ENCODE assay signal across 7 mouse cellular contexts in genomic region chr10:79726090-79726489, GRCm38 (mm10). TPM values are rescaled to one million over a fixed set of nuclear protein-coding genes. Genes with fewer than 3 reads are reported as not detected.
DNase-seq lines count a peak whose midpoint lies in the region; ATAC-seq and TF ChIP-seq lines count a peak whose summit lies in the region.

No protein-coding gene starts in this region.

- H3K9me3 ChIP-seq in midbrain, embryonic 10.5 days (replicated peaks) = no peaks in the 10 kb centered on the region
- no peaks in the 10 kb centered on the region for H3K9me3 ChIP-seq in midbrain, embryonic 16.5 days (replicated peaks; ENCODE audit: control insufficient read depth, low read length, poor library complexity, severe bottlenecking)

- peak; percentile 54 for DNase-seq in midbrain, embryonic 10.5 days (ENCODE audit: low spot score)
- DNase-seq in T-cell, adult 2 months (ENCODE audit: low spot score) = peak; percentile 57
- peak; percentile 68 for DNase-seq in gastrocnemius, adult 18-20 months (ENCODE audit: low spot score)
- no peak for DNase-seq in liver, adult 2 months (ENCODE audit: extremely low read depth, low read depth, low spot score)
- DNase-seq in retina, embryonic 14.5 days (ENCODE audit: low spot score) = peak; percentile 60
- no peak for DNase-seq in frontal cortex, postnatal 10 days (ENCODE audit: low spot score in 2 of 2)

- H3K36me3 ChIP-seq in midbrain, embryonic 10.5 days = no peaks in the 10 kb centered on the region
- H3K36me3 ChIP-seq in midbrain, embryonic 16.5 days (ENCODE audit: control insufficient read depth, insufficient read depth, low read length) = no peaks in the 10 kb centered on the region; the same call in 1 of the 2 replicates
- no peaks in the 10 kb centered on the region for H3K36me3 ChIP-seq in liver, adult 2 months (ENCODE audit: control insufficient read depth, insufficient read depth, low read length)

- 33% methylated on average over 11 of the region's 11 CpGs for WGBS in midbrain, embryonic 10.5 days
- WGBS in midbrain, embryonic 16.5 days = 26% methylated on average over 11 of the region's 11 CpGs
- WGBS in liver, adult 2 months = 37% methylated on average over 11 of the region's 11 CpGs

- H3K27ac ChIP-seq in midbrain, embryonic 10.5 days (replicated peaks) = no peak overlapping the region
- no peak overlapping the region for H3K27ac ChIP-seq in midbrain, embryonic 16.5 days (ENCODE audit: low read length)
- no peak overlapping the region for H3K27ac ChIP-seq in liver, adult 2 months (replicated peaks; ENCODE audit: insufficient read depth, low read depth, low read length)

- H3K4me3 ChIP-seq in midbrain, embryonic 10.5 days = no peak overlapping the region
- H3K4me3 ChIP-seq in midbrain, embryonic 16.5 days (ENCODE audit: low read depth, low read length) = no peak overlapping the region
- H3K4me3 ChIP-seq in liver, adult 2 months (ENCODE audit: insufficient read depth, low read depth, low read length) = no peak overlapping the region

- no peak for TF ChIP-seq POLR2A in liver, adult 2 months (IDR thresholded peaks at IDR 0.05; ENCODE audit: extremely low read depth, insufficient read depth, low read length)

- H3K4me1 ChIP-seq in midbrain, embryonic 10.5 days = peaks cover 13% of the 10 kb centered on the region; the same call in 1 of the 2 replicates
- H3K4me1 ChIP-seq in midbrain, embryonic 16.5 days (ENCODE audit: control insufficient read depth, insufficient read depth, low read length) = no peaks in the 10 kb centered on the region
- H3K4me1 ChIP-seq in liver, adult 2 months (ENCODE audit: control insufficient read depth, insufficient read depth, low read length) = no peaks in the 10 kb centered on the region

- H3K79me2 ChIP-seq in liver, adult 2 months (ENCODE audit: control insufficient read depth, insufficient read depth, low read length) = no peaks in the 10 kb centered on the region

- no peaks in the 10 kb centered on the region for H3K27me3 ChIP-seq in midbrain, embryonic 10.5 days (ENCODE audit: low read depth, poor library complexity, severe bottlenecking)
- H3K27me3 ChIP-seq in midbrain, embryonic 16.5 days (ENCODE audit: control insufficient read depth, insufficient read depth, low read depth, low read length) = no peaks in the 10 kb centered on the region
- H3K27me3 ChIP-seq in liver, adult 2 months (ENCODE audit: control insufficient read depth, insufficient read depth, low read length) = no peaks in the 10 kb centered on the region

- H3K9ac ChIP-seq in midbrain, embryonic 16.5 days (ENCODE audit: low read depth, low read length) = no peak overlapping the region
- no peak overlapping the region for H3K9ac ChIP-seq in liver, adult 2 months (ENCODE audit: low read depth, low read length)

- H3K4me2 ChIP-seq in midbrain, embryonic 16.5 days (ENCODE audit: low read length) = no peak overlapping the region

- TF ChIP-seq CTCF in liver, adult 2 months (IDR thresholded peaks at IDR 0.05; ENCODE audit: low read depth, low read length) = peak; percentile 85

- no peak for ATAC-seq in midbrain, embryonic 16.5 days

RNA-seq across cellular contexts. Expression of gene Hcn2, which starts 9.7 kb away (rescaled TPM):
- 0.05 TPM in 2 replicates for polyA plus RNA-seq in midbrain, embryonic 10.5 days (2016; fragmentation: Nextera tagmentation; extraction: Ambion mirVana)
- polyA plus RNA-seq in midbrain, embryonic 16.5 days (2015; fragmentation: Nextera tagmentation; extraction: Ambion mirVana) = 0.87 and 0.89 TPM in 2 replicates
- under 1 TPM; 0.47 to 0.66 TPM for total RNA-seq in gastrocnemius, adult 18-20 months (2021)
- 0.09 and 0.13 TPM in 2 replicates for total RNA-seq in liver, adult 2 months (2014; rRNA removed)
- 0.45 and 0.67 TPM in 2 replicates for polyA plus RNA-seq in liver, adult 2 months (2012; rRNA removed)

RNA-seq across cellular contexts. Expression of gene Polrmt, which starts 20.3 kb away (rescaled TPM):
- 48.6 and 51.7 TPM in 2 replicates for polyA plus RNA-seq in midbrain, embryonic 10.5 days (2016; fragmentation: Nextera tagmentation; extraction: Ambion mirVana)
- 45.3 and 45.9 TPM in 2 replicates for polyA plus RNA-seq in midbrain, embryonic 16.5 days (2015; fragmentation: Nextera tagmentation; extraction: Ambion mirVana)
- 10 to 100 TPM; 31.9 to 36.7 TPM for total RNA-seq in gastrocnemius, adult 18-20 months (2021)
- 7.7 and 12.8 TPM in 2 replicates for total RNA-seq in liver, adult 2 months (2014; rRNA removed)
- polyA plus RNA-seq in liver, adult 2 months (2012; rRNA removed) = 32.7 and 42.4 TPM in 2 replicates

RNA-seq across cellular contexts. Expression of gene Bsg, which starts 21.8 kb away (rescaled TPM):
- polyA plus RNA-seq in midbrain, embryonic 10.5 days (2016; fragmentation: Nextera tagmentation; extraction: Ambion mirVana) = 607 and 655 TPM in 2 replicates
- 844 and 915 TPM in 2 replicates for polyA plus RNA-seq in midbrain, embryonic 16.5 days (2015; fragmentation: Nextera tagmentation; extraction: Ambion mirVana)
- total RNA-seq in gastrocnemius, adult 18-20 months (2021) = 100 to 1,000 TPM; 540 to 773 TPM
- 652 and 839 TPM in 2 replicates for total RNA-seq in liver, adult 2 months (2014; rRNA removed)
- polyA plus RNA-seq in liver, adult 2 months (2012; rRNA removed) = 523 and 643 TPM in 2 replicates

RNA-seq across cellular contexts. Expression of gene Fgf22, which starts 28.8 kb away (rescaled TPM):
- 0.27 and 0.42 TPM in 2 replicates for polyA plus RNA-seq in midbrain, embryonic 10.5 days (2016; fragmentation: Nextera tagmentation; extraction: Ambion mirVana)
- 1.8 TPM in 2 replicates for polyA plus RNA-seq in midbrain, embryonic 16.5 days (2015; fragmentation: Nextera tagmentation; extraction: Ambion mirVana)
- not detected for total RNA-seq in gastrocnemius, adult 18-20 months (2021)
- total RNA-seq in liver, adult 2 months (2014; rRNA removed) = not detected in 2 replicates
- not detected in 2 replicates for polyA plus RNA-seq in liver, adult 2 months (2012; rRNA removed)

RNA-seq across cellular contexts. Expression of gene Gzmm, which starts 37.3 kb away (rescaled TPM):
- 0.98 and 1.0 TPM in 2 replicates for polyA plus RNA-seq in midbrain, embryonic 10.5 days (2016; fragmentation: Nextera tagmentation; extraction: Ambion mirVana)
- polyA plus RNA-seq in midbrain, embryonic 16.5 days (2015; fragmentation: Nextera tagmentation; extraction: Ambion mirVana) = 1.6 and 1.8 TPM in 2 replicates
- 10 to 100 TPM in 1 of 2 experiments, 1 to 10 TPM in 1; 8.3 to 10.1 TPM for total RNA-seq in gastrocnemius, adult 18-20 months (2021)
- 0.09 and 0.34 TPM in 2 replicates for total RNA-seq in liver, adult 2 months (2014; rRNA removed)
- polyA plus RNA-seq in liver, adult 2 months (2012; rRNA removed) = 0.09 and 0.37 TPM in 2 replicates

Comparison
In these comparisons a context has a peak if more than half of its experiments do, and no peak if none do; other contexts are left out.
1. DNase-seq: peak in midbrain, embryonic 10.5 days (single experiment), T-cell, adult 2 months (single experiment), gastrocnemius, adult 18-20 months (single experiment) and retina, embryonic 14.5 days (single experiment); none in liver, adult 2 months (single experiment) and frontal cortex, postnatal 10 days (0 of 2).